Mouse (Mus musculus): ENCODE data around the gene Gm20388. TPM values are rescaled to one million over a fixed set of nuclear protein-coding genes. Genes with fewer than 3 reads are reported as not detected.

The Gm20388 gene
- total RNA-seq, 2 experiments from 2014 or later: 11.4 to 18.1 TPM

DNA sequence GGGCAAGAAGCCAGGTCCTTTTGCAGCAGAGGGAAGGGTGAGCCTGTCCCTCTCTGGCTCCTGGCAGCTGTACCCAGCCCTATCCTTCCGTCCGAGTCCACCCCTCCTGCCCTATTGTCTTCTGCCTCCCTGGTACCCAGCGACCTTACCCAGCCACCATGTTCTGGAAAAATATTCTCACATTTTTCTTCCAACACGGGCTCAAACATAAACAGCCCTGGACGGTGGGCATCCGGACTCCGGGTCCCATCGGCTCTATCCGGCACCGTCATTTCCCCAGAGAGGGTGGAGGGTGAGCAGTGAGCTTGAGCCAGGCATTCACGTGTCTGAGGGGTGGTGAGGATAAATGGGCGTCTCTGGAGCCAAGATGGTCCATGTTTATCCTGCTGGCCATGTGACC is 920.0 kb downstream of the Gm20388 start:
- ATAC-seq (replicated peaks; ENCODE audit: low FRiP score, low TSS enrichment, poor library complexity, severe bottlenecking): no peak

DNA sequence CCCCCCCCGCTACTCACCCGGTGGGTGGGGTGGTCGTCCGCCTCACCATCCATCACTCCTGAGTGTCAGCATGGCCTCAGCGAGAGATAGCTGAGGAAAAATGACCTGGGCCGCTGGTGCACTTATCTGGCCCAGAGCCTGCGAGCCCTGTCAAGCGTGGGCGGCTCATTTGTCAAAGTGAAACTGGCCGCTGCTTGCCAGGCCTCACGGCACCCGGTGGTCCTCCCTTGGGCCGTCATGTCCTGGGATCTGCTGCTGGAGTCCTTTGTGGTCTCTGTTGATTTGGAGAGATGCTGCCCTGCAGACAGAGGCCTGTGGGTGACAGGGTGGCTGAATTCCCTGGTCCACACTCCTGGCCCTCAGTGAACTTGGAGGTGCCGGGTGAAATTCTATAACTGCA is 921.4 kb downstream of the Gm20388 start:
- ATAC-seq (replicated peaks; ENCODE audit: low FRiP score, low TSS enrichment, poor library complexity, severe bottlenecking): no peak

DNA sequence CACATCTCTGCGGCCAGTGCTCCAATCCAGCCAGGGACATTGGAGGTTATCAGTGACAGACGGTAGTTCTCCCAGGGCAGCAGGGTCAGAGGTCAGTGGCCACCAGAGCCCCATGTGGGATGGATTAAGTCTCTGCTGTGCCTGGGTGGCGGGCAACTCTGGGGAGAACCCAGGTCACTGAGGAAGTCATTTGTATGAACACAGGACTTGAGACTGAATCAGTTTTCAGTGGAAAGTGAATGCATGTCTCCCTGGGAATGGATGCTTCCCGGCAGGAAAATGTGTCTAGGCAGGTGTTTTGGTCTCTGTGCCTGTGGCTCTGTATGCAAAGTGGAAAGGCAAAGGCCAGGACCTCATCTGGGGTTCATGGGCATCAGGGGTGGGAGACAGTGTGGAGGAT is 922.6 kb downstream of the Gm20388 start:
- no peak for ATAC-seq (replicated peaks; ENCODE audit: low FRiP score, low TSS enrichment, poor library complexity, severe bottlenecking)

DNA sequence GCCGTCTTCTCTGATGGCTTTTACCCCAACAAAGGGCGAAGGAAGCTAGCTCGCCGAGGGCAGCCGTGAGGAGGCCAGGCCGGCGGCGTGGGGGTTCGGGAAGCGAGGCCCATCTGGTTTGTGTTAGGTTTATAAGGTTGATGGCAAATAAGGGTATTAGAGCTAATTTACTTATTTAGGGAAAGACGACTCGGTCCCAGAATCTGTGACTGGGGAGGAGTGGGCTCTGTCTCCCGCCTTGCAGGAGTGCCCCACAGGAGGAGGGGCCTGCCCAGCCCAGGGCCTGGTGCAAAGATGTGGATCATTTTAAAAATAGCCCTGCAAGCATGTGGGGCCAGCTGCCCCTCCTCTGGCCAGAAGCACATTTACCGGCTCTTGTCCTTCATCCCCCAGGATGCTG is 928.4 kb downstream of the Gm20388 start:
- ATAC-seq (replicated peaks; ENCODE audit: low FRiP score, low TSS enrichment, poor library complexity, severe bottlenecking): no peak

DNA sequence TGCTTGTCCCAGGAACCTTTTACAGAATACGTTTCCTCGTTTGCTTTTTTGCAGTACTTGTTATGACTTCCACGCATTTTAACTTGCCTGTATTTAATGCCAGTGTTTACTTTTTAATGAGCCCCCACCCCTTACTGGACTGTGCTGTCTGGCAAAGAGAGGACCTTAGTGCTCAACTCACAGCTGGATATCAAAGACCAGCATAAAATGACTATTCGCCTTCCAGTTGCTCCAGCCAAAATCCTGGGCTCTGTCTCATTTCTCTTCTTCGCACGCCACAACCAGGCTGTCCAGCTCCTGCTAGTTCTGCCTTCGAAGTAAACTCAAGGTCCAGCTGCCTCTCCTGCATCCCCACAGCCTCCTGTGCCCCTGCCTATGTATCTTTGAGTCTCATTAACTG is 932.4 kb downstream of the Gm20388 start:
- no peak for ATAC-seq (replicated peaks; ENCODE audit: low FRiP score, low TSS enrichment, poor library complexity, severe bottlenecking)

DNA sequence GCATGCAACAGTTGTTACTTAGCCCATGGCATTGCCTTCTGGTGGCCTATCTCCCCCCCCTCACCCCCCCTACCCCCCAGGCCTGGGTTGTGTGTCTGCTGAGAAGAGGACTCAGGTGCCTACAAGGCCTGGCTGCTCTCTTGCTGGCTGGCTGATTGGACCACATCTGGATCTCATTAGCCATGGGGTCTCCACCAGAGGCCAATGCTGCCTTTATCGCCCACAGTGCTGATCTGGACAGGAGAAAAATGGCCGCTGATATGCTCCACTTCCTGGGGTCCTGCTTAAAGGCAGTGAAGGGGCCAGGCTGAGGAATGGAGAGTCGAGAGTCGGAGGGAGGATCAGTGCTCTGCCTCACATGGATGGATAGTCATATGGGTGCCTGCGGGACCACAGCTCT is 935.4 kb downstream of the Gm20388 start:
- ATAC-seq (replicated peaks; ENCODE audit: low FRiP score, low TSS enrichment, poor library complexity, severe bottlenecking): no peak

DNA sequence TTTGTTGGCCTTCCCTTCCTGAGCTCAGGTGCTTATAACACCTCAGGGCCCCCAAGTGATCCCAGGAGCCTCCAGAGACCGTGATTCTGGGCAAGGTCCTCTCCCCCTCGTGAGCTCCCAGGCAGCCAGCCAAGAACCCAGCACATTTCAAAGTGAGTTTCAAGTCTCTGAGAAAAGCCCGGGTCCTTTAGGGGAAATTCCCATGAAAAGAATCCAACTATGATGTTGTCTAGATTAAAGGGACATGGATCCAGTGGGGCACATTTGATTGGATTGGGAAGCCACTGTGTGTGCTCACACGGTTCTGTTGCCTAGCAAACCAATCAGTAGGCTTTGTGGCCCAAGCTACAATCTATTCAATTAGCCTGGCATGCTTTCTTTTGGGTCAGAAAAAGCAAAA is 936.6 kb downstream of the Gm20388 start:
- no peak for ATAC-seq (replicated peaks; ENCODE audit: low FRiP score, low TSS enrichment, poor library complexity, severe bottlenecking)

DNA sequence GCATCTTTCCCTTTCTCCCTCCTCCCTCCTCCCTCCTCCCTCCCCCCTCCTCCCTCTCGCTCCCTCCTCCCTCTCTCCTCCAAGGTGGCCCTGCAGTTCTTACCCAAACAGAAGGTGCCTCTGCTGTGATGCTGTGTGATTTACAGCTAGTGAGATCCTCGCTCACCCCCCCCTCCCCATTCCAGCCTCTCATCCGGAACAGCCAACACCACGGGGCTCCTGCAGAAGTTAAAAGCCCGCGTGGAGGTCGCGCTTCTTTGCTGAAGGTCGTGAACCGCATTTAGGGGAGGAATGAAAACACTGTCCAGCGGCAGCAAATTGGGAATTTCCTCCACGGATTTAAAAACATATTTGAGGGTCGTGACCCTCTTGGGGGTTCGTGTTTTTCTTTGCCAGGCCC is 937.1 kb downstream of the Gm20388 start:
- ATAC-seq (replicated peaks; ENCODE audit: low FRiP score, low TSS enrichment, poor library complexity, severe bottlenecking): no peak

DNA sequence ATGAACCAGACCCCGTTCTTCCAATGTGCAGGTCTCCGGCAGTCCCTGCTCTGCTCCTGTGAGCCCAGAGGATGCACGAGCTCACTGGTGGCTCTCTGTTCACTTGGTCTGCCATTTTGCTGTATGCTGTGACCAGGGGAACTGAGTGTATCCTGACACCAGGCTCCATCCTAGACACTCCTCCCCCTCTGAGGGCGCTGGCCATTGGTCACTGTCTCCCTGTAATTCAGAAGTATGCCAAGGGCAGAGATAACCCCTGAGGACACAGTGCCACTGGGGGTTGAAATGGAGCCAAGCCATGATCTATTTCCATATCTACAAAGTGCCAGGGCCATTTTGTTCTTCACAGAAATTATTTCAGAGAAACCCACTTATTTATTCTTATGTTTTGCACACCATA is 937.8 kb downstream of the Gm20388 start:
- ATAC-seq (replicated peaks; ENCODE audit: low FRiP score, low TSS enrichment, poor library complexity, severe bottlenecking): no peak

DNA sequence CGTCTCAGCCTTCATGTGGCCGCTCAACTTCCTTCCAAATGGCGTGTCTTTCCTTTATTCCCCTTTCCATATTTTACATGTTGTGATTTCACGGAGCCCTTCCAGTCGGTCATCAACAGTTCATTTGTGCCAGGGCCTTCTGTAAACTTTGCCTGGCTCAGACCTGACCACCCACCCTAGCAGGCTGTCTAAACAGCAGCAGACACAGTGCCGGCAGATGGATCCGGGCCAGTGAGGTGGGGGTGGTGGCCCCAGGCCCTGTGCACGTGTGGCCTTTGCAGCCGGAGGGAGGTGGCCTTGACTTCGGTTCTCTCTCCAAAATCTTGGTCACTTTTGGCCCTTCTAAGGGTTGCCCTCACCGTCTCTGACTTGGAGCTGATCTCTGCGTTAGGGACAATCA is 940.8 kb downstream of the Gm20388 start:
- ATAC-seq (replicated peaks; ENCODE audit: low FRiP score, low TSS enrichment, poor library complexity, severe bottlenecking): no peak

DNA sequence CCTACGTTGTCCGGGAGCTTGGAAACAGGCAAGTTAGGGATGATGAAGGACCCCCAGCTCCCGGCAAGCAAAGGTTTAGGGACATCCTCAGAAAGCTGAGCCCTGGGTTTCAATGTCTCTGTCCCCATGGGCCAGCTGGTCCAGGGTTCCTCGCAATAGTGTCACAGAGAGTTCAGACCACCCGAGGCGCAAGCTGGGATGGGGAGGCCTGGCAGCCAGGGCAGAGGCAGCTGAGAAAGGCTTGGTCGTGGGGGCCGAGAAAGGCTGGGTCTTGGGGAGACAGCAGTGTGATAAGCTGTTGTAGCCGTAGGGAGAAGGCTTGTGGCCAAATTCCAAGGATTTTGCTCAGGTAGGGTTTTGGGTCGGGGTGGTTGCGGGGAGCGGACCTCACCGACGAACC is 949.2 kb downstream of the Gm20388 start:
- ATAC-seq (replicated peaks; ENCODE audit: low FRiP score, low TSS enrichment, poor library complexity, severe bottlenecking): no peak

DNA sequence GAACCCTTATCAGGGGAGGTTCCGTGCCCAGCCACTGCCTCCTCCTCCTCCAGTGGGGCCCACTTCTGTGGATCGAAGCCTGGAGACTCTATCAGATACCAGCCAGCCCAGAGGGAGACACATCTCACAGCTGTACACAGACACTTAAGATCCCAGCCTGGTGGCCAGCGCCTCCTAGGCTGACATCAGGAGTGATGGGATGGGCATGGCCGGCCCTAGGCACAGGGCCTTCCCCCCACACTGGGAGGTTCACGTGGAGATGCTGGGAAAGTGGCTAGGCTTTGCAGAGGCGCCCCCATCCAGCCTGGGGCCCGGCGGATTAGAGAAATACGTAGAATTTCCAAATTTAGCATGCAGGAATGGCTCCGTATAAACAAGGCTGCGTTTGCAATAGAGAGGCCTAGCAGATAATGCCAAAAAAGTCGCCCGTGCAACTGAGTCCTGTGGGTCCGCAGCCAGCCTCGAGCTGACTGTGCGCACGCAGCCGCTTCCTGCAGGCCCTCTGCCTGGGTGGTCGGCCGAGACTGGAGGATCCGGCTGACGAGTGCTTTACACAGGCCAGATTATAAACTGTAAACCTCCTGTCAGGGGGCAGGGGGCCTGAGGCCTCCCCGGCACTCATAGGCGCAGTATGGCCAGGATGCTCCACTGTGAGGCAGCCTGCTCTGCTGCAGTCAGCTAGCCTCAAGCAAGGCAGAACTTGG is 949.9 kb downstream of the Gm20388 start:
- no peak for ATAC-seq (replicated peaks; ENCODE audit: low FRiP score, low TSS enrichment, poor library complexity, severe bottlenecking)

DNA sequence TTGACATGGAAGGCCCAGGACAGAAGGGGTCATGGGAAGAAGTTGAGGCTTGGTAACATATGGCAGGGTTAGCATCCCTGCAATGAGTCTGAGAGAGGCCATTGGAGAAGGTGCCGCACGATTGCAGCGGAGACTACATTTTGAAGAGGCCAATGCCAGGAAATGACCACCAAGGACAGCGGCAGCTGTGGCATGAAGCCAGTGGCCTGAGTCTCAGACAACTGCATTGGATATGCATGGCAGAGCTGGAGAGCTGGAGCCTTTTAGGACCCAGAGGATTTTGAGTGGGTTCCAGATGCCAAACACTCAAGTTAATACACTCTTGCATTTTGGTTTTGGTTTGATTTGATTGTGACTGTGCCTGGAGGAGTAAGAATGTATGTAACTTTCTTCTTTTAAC is 953.0 kb downstream of the Gm20388 start:
- ATAC-seq (replicated peaks; ENCODE audit: low FRiP score, low TSS enrichment, poor library complexity, severe bottlenecking): no peak

DNA sequence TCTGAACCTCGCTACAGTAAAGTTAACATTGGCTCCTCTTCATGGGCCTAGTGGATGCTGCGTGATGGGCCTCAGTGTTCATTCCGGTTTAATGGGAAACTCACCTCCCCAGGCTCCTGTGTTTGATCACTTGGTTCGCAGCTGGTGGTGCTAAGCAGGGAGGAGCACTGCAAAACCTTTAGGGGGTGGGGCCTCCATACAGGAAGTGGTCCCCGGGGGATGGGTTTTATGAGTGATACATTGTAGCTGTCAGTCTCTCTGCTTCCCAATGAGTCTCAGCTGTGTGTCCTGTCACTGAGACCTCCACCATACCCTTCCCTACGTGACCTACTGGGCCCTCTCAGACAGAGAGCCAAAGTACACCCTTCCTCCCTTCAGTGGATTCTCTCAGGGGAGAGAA is 956.7 kb downstream of the Gm20388 start:
- no peak for ATAC-seq (replicated peaks; ENCODE audit: low FRiP score, low TSS enrichment, poor library complexity, severe bottlenecking)

DNA sequence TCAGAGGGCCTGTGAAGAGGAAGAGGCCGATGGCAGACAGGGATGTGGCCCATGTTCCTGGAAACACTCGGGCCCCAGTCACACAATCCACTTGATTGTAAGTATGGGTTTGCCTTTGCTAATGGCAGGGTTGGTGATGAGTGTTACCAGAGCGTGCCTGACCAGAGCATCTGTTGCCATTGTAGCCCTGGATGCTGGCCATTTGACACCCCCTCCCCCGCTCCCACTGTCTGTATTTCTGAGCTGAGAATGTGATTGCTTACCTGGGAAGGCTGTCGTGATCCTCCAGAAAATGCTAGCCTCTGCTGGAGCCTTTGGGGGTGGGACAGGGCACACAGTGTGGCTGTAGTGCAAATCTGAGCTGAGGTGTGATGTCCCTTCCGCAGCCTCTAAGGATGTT is 962.0 kb downstream of the Gm20388 start:
- no peak for ATAC-seq (replicated peaks; ENCODE audit: low FRiP score, low TSS enrichment, poor library complexity, severe bottlenecking)

DNA sequence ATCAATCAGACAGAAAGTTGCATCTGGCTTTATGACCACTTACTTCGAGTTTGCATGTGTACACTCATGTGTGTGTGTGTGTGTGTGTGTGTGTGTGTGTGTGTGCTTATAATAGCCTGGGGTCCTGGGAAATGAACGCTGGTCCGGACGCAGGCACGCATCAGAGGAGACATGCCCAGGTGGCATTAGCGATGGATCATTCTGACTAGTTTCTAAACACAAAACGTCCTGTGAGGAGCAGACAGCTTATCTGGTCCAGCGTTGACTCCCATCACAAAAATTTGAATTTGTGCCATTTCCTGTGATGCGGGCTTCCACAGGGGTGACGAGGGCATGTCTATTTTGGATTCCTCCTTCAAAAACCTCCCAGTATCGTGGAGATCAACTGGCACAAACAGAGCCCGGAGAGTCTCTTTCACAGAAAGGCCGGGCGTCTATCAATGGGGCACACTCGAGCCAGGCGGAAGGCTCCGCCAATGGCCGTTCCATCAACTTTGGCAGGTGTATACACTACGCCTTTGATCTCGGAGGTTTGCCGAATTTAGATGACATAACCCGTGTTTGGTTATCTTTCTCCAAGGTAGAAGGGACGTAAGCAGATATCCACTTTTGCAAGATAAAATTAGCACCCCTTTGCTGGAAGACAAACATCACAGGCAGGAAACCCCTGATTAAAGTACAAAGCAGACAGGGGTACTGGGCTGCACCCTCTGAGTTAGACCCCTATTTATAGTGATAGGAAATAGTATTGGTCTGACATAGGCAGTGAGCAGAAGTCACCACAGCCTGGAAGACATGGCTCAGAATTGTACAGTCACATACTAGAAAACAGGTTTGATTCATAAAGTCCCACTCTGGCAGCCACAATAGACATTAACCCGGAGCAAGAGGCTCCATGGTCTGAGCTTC is 965.6 kb downstream of the Gm20388 start:
- ATAC-seq (replicated peaks; ENCODE audit: low FRiP score, low TSS enrichment, poor library complexity, severe bottlenecking): no peak

DNA sequence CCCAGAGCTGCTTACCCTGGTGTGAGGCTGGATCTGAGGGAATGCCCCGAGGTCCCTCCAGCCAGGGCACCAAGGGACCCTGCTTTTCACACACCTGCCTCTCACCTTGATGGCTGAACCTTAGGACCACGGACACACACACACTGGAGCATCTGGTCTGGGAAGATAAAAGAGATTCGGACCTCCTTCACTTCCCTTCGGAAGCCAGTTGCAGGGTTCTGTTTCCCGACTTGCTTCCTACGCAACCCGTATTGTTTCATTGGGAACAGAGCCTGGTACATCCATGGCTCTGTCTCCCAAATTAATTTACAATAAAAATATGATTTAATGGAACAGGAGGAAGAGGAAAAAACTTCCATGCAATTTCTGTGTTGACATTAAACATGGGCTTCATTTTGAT is 966.4 kb downstream of the Gm20388 start:
- no peak for ATAC-seq (replicated peaks; ENCODE audit: low FRiP score, low TSS enrichment, poor library complexity, severe bottlenecking)

DNA sequence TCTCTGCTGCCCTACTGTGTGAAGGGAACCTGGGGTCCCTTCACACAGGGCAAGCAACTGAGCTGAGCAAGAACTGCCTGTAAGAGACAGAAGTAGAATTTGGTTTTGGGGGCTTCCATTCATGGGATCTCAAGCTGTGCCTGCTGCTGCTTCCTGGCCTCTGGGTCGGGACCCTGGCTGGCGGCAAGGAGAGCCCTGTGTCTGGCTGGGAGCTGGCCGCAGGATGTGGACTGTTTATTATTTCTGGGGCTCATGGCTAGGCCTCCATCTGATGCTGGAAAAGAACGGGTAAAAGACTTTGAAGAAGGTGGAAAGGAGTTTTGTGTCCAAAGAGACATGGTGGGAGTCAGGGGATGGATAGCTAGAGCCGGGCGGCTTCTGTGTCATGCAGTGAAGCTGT is 969.3 kb downstream of the Gm20388 start:
- no peak for ATAC-seq (replicated peaks; ENCODE audit: low FRiP score, low TSS enrichment, poor library complexity, severe bottlenecking)

DNA sequence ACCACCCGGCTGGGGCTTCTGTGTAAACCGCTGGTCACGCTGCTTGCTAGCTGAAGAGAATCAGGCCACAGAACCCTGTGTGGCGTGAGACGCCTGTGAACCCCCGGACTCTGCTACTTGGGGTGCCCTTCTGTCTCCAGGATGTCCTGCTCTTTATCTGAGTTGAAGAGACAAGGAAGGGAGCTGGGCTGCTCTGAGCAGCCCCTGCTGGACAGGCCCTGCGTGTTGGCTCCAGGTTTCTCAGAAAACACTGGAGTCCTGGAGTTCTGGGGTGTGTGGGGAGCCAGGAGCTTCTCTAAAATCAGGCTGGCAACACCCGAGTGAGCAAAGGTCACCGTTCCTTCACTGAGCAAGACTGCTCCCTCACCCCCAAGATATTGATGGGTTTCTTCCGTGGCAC is 971.0 kb downstream of the Gm20388 start:
- ATAC-seq (replicated peaks; ENCODE audit: low FRiP score, low TSS enrichment, poor library complexity, severe bottlenecking): no peak

DNA sequence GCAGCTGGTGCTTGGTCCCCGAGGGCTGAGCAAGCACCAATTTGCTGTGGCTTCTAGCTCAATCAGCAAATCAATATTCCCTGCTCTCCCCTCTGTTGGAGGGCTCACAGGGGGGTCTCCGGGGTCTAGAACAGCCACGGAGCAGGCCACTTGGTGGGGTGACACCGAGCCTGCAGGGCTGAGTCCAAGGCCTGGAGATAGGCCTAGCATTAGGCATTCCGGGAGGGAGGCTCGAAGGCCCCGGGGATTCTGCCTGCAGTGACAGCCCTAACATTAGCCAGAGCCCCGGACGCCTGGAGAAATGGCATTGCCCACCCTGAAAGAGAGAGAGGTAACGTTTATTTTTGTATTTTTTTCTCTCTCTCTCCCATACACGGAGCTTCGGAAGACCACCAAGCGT is 972.0 kb downstream of the Gm20388 start:
- no peak for ATAC-seq (replicated peaks; ENCODE audit: low FRiP score, low TSS enrichment, poor library complexity, severe bottlenecking)

DNA sequence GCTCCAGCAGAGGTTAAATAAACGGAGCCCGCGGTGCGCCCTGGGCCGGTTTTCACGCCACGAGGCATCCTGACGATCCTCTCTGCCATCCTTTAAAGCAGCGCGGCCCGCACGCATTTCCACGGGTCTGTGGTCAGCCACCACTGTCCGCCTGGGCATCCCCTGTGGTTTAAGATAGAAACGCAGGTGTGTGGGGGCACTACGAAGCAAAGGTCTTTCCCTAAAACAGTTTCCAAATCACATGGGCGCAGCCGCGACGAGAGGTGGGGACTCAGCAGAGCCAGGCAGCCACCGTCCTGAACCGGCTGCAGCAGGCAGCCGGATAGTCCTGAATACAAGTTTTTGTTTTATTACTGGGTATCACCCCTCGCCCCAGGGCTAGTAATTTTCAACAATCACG is 972.7 kb downstream of the Gm20388 start:
- no peak for ATAC-seq (replicated peaks; ENCODE audit: low FRiP score, low TSS enrichment, poor library complexity, severe bottlenecking)

Data from megakaryocyte-erythroid progenitor cell, adult 5-6 weeks (primary cell).